Mouse (Mus musculus): ENCODE results near the gene Acad10.
"Not testable (repeated sequence)": the region's sequence is repeated elsewhere in the genome, so short reads cannot be mapped to it uniquely, and the experiment has no call there.

Gene Acad10

DNA sequence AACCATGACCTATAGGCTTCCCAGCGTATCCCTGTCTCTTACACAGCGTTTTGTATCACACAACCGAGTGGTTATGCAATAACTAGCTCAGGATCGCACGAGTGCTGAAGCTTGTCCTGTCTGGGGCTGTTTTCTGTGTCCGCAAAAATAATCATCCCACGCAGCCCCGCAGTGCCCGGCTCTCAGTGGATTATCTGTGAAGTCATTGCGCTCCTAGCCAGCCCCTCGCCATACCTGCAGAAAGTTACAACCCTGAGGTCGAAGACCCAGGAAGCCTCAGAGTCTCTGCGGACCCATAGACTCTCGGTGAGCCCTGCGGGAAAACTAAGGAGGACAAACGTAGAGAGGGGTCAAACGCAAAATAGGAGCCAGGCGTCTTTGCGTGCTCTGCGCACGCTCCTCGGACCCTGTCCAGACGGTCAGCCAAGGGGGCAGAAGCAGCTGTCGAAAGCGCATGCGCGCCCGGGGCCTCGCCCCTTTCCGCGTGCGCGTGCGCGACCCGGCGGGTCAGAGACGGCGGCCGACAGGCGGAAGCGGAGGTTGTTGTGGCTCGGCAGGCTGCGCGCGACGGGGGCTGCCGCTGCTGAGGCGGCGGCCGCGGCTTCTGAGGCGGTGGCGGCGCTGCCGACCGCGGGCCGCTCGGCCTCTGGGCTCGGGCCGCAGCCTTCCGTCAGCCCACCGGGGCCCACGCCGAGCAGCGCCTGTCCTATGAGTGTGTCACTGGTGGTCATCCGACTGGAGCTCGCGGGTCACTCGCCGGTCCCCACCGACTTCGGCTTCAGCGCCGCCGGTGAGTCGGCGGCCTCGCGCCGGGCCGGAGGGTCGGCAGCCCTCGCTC lies at the start of gene Acad10, which contains the start of gene Brap:
Acad10 (minus strand) TSS at position 456 of the 838 bp plus-strand sequence.
Brap (plus strand) TSS at position 505 of the 838 bp plus-strand sequence.
- DNase-seq = peak; percentile 96

DNA sequence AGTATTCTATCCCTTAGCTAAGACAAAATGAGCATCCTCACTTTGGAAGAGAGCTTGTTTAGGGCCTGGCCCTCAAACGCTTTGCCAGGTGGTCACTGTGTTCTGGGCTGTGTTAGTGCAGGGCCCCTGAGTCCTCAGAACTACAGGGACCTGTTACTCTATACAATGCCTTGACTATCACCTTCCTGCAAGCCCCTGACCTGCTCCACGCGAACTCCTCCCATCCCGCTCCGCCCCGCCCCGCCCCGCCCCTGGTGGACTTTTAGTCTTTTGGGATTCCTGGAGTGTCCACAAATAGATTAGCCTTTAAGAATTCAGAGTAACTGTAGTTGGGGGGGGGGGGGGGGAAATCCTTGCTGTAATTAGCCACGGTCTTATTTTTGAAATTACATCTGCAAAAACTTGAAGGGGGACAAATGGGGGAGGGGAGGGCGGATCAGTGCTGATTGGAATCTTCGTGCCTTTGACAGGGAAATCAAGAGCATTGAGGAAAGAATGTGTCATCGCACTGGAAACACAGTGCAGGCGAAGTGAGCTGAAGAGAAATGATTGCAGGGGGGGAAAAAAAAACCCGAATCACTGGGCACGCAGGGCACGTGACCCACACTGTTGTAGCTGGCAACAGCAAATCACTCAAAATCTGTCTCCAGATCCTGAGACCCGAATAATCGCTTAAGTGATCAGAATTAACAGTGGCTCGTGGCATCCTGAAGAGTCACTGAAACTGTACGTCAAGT lies 44.4 kb upstream of the Acad10 start:
- DNase-seq = peak; percentile 39

DNA sequence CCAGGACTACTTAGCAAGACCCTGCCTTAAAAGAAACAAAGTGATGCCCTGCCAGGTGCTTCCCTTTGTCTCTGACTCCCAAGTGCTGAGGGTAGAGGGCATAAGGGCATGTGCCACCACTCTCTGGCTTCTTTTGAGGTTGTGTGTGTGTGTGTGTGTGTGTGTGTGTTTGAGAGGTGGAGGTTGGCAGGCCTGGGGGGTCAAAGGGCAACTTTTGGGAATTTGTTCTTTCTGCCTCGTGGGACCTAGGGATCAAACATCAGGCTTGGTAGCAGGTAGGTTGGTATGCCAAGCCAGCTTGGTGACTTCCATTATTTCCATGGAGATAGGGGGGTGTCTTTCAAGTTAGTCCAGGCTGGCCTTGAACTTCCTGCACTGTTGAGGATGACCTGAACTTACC lies 43.0 kb upstream of the Acad10 start:
- DNase-seq = no peak

DNA sequence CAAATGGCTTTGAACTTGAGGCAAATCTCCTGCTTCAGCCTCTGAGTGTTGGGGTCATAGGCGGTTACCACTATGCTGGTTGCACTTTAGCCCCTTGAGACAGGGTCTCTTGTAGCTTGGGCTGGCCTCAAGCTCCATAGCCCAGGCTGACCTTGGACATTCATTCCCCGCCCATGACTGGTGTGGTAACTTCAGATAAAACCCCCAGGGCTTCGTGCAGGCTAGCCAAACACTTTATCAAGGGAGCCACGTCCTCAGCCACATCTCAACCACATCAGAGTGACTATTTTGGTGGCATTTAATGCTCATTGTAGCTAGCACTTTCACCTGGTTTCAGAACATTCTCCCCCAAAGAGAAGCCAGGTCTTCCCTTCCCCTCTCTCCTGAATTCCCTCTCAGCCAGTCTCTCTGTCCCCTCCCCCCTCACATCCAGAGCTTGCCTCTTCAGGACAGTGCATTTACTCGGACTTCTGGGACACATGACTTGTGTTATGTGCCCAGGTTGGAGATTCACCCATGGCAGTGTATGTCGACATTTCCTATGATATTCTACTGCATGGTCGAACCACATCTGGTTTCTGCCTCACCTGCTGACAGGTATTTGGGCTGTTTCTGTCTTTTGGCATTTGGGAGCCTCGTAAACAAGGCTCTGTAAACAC lies 40.9 kb upstream of the Acad10 start:
- no peak for DNase-seq

DNA sequence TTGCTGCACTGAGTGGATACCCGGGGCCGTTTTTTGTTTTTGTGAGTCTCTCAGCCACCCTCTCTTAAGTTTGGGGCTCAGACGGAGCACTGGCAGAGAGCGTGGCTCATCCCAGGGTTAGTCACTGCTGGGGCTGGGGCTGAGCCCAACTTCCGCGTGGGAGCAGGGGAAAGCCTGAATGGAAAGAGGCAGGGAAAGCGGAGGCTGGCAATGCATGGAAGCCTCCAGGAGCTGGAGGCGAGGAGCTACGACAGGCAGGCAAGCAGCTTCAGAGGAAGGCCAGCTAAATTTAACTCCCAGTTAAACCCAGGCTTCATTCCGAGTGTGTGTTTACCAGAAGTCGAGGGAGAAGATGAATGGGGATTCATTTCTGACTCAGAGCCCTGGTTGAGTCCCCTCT lies 40.2 kb upstream of the Acad10 start:
- no peak for DNase-seq

DNA sequence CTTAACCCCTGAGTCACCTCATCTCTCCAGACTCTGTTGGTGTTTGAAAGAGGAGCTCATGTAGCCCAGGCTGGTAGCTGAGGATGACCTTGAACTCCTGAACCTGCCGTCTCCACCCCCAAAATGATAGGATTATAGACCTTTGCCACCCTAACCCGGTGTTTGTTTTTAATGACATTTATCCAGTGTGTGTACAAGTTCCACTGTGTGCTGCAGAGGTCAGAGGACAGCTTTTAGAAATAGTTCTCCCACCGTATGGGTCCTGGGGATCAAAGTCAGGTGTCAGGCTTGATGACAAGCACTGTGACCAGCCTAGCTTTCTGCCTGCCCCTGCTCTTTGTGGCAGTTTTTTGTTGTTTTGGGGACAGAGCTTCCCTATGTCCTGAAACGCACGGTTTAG lies 39.6 kb upstream of the Acad10 start:
- DNase-seq = no peak

DNA sequence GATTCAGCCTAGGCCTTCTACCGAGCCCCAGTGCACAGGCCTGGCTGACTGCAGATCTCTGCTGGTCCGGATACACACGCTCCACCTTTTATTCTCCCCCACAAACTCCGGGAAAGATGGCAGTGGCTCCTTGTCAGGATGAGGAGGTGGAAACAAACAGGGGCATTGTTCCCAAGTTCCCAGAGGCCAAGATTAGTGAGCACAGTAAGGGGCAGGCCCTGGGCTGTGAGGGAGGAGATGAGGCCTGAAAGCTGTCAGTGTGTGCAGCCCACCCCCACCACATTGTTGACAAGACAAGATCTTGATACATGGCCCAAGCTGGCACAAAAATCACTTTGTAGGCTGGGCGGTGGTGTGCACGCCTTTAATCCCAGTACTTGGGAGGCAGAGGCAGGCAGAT lies 36.4 kb upstream of the Acad10 start:
- DNase-seq = no peak

DNA sequence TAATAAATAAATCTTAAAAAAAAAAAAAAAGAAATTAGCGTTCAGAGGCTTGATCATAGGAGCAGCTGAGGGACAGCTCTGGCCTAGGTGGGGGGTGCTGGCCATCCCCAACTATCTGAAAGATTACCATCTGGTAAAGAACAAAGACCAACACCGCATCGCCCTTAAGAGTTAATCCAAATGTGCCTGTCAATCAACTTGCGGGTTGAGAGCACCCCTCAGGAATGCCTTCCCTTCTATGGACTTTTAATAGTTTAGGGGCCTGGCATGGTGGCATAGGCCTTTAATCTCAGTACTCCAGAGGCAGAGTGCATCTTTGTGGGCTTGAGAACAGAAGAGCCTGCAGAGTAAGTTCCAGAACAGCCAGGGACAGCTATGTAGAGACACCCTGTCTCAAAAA lies 32.6 kb upstream of the Acad10 start:
- no peak for DNase-seq

DNA sequence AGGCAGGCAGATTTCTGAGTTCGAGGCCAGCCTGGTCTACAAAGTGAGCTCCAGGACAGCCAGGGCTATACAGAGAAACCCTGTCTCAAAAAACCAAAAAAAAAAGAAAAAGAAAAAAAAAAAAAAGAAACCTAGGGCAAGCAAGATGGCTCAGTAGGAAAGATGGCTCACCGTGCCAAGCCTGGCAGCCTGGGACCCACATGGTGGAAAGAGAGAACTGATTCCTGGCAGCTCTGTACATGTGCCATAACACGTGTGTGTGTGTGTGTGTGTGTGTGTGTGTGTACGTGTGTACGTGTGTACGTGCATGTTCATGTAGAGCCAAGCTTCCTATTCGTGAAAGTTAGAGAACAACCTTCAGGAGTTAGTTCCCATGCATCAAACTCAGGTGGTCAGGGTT lies 31.1 kb upstream of the Acad10 start:
- DNase-seq = not testable (repeated sequence)

DNA sequence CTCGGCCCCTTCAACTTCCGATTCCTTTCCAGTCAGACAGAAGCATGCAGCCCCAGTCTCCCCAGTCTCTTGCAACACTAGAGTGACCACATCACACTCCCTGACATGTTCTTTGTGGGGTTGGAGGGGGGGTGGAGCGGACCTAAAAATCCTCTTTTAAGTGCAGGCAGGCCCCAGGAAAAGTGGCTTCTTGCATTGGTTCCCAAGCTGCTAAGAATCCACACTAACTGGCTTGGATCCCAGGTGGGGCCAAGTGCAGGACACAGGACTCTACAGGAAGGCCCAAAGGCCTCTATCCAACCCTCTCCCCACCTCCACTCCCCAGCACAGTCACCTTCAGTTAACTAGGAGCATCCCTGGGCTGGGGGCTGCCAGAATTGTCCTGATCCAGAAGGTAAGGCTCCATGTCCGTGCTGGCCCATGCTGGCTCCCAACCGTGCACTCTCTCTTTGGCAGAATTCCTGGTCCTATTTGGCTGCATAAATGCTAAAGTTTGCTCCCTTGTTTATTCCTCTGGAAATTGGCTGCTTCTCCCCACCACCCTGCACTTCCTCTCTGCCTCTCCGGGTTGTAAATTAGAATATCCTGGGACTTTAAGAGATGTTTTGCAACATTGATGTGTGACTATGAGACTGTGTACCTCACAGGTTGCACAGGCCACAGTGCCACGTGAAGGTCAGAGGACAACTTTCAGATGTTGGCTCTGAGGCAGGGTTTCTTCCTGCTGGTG lies 30.3 kb upstream of the Acad10 start:
- DNase-seq = no peak

DNA sequence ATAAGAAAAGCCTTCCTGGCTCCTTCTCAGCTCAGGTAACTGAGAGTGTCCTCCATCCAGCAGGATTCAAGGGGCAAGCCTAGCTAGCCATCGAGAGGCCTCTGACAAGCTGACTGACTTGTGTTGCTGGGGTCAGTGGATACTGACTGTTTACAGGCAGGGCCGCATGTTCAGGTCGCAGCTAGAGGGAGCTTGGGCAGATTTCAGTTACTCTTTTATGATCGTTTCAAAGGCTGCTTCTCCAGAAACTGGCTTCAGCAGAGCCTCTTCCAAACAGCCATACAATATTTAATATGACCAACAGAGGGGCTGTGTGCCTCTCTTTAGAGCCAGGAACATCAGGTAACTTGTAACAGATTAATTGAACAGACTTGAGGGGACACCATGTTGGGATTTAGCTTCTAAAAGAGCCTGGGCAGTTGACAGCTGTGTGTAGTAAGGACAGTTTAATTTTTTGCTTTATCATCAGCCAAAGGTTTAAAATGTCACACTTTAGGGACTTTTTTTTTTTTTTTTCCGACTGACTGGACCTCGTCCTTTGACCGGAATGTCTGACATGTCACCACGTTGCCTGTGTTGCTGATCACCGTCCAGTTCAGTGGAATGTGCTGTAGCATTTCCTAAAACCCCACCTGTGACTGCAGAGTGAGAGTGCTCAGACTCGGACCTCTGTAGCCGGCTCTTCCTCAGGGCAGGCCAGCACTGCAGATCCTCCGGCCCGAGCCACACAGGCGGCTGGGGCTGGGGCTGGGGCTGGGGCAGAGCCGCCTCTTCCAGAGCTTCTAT lies 26.0 kb upstream of the Acad10 start:
- DNase-seq = no peak

DNA sequence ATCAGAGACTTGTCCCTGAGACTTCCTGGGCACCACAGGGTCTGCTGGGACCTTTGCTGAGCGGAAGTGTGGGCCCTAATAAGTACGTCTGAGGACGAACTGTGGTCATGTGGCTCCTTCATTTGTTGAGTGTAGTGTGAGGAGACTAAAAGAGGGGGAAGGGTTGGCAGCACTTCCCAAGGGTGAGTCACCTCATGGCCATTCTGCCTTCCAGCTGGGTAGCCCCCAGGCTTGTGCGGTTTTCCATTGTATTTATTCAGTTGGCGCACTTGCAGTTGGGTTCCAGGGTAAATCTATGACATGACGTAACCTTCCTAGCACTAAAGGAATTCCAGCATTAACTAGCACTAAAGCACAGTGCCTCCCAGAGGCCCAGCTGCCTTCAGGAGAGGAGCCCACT lies 25.2 kb upstream of the Acad10 start:
- DNase-seq = no peak

DNA sequence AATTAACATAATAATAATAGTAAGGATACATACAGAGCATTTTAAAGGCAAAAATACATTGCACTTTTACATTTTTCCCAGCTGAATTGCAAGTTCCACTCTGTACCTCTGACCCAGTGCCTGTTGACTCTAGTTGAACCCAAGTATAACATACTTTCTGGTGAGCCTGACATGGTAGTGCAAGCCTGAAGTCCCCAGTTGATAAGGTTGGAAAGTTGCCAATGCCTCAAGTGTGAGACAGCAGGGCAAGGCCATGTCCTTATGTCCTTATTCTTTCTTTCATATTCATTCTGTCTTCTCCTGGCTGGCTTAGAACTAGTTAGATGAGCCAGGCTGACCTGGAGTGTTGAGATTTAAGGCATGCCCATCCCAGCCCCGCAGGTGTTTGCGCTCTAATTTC lies 21.9 kb upstream of the Acad10 start:
- no peak for DNase-seq

DNA sequence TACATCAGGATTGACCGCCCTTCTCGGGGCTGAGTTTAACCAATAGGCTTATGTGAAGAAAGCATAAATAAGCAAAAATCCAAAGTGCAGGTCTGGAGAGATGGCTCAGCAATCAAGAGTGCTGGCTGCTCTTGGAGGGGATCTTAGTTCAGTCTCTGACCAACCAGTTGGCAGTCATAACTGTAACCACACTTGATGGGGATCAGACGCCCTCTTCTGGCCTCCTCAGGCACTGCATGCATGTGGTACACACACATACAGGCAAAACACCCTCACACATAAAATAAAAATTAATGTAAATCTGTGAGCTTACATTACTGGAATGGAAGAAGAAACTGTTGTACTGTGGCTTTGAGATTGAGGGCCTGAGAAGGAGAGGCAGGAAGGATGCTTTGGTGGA lies 10.1 kb upstream of the Acad10 start:
- DNase-seq = no peak

DNA sequence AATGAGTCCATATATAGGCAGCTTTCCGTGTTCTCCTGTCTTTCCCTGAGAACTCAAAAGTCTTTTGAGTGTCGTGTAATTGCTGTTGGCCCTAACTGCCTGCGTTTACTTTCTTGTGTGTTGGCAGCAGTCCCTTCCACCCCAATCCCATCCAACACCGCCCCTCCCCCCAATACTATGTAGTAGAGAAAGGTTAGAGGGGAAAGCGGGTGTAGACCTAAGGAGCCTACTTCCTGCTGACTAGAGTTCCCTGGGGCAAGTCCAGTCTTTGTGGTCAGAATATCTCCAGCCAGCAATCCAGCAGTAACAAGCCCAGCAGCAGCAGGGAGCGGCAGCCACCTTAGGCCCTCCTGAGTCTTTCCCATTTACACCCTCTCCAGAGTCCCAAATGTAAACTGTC lies 8.1 kb upstream of the Acad10 start:
- DNase-seq = no peak

DNA sequence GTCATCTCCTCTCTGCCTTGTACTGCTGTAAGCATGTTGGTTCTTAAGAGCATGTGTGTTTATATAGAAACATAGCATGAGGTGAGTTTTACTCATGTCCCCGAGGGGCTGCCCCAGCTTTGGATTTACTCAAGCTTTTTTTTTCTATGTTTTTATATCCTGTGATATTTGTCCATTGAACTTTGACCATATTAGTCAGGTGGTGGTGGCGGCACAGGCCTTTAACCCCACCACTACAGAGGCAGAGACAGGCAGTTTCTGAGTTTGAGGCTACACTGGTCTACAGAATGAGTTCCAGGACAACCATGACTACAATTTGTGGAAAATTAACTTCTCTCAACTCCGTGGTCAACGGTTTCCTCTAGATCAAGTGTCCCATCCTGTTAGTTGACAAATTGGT lies 6.8 kb upstream of the Acad10 start:
- DNase-seq = no peak

DNA sequence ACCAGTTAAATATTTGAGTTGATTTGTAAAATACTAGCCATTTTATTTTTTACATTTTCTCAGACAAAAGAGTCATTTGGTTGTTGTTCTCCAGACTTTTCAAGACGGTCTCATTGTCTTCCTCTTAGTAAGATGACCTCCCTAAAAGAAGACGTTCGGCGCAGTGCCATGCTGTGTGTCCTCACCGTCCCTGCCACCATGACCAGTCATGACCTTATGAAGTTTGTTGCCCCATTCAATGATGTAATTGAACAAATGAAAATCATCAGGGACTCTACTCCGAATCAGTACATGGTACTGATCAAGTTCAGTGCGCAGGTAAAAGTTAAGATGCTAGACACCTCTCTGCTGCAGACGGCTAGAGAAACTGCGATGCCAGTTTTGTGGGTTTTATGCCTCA lies 4.7 kb upstream of the Acad10 start:
- DNase-seq = no peak

DNA sequence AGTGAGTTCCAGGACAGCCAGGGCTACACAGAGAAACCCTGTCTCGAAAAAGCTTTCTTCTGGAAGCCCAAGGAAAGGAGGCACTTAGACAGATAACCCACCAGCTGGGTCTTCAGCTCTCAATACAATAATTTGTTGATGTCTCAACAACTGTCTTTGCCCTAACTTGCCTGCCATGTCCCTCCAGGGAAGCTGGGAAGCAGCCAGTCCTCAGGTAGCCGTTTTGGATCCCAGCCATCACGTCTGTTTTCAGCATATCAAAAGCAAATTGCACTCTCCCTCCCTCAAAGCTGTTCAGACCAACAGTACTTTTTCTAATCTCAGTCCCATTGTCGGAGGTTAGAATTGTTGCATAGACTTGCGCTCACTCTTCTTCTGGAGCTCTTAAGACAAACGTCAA lies 3.8 kb upstream of the Acad10 start:
- DNase-seq = no peak

DNA sequence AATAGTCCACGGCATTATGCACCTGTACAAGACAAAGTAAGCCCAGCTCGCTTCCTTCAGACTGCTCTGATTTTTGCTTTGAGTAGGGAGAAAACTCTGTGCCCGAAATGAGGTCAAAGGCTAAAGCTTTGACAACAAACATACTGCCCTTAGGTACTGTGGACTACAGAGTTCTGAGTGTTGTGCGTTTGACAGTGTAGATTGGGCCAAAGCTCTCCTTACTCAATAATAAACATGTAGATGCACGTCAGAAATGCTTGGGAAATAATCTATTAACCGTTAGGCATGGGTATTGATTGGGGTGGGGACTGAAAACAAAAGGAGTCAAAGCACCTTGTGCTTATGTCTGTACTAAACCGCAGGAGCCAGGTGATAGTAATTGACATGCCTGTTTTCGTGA lies 3.1 kb upstream of the Acad10 start:
- no peak for DNase-seq

DNA sequence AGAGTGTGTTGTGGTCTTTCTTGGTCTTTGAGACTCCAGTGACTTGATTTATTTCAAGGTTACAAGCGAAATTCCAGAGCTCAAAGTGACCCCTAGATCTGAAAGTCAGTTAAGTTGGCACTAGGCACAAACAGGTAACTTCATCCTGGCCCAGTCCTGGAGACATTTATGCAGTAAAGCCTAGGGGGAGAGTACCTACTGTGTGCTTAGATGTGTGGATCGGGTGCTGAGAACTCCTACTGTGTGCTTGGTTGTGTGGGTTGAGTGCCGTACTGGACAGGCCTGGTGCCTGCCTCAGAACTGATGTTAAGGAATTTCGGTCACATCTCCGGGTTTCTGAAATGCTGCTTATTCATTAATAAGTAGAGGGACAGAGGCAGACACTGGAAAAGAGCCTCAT lies 1.2 kb upstream of the Acad10 start:
- no peak for DNase-seq

DNA sequence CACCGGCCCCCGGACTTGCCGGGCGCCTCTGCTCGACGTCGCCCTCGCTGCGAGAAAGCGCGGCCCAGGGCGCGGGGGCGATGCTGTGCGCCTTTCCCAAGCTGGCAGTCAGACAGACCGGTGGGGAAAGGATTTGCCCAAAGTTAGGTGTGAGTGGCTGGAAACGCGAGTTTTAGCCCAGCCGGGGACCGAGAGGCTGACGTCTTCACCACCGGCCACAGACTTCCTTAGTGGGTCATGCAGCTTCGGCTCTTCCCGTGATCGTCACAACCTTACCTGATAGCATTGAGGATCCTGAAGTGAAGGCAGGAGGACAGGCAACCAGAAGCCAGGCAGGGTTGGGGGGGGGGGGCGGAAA lies 562 bp upstream of the Acad10 start:
- DNase-seq = no peak

DNA sequence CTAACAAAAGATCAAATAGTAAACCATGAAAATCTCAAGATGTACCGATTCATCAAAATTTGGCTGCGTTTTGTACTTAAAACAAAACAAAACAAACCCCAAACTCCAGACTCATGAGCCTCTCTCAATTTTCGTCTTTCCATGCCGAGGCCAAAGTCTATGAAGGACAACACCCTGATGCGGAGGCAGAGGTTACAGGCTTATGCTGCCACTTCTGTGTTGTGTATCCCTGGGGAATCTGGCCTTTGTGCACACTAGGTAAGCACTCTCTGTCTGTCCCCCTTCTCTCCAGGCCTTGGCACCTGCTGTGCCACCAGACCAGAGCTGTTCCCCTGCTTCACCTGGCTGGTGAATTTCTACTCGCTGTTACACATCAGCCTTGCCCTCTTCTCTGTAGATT lies 2.7 kb downstream of the Acad10 start:
- DNase-seq = not testable (repeated sequence)
